Mouse (Mus musculus) G1E-ER4 (cell line): ENCODE measurements around the gene Ndufaf2. TPM values are rescaled to one million over a fixed set of nuclear protein-coding genes. Genes with fewer than 3 reads are reported as not detected.

Source experiments
- GATA1 ChIP-seq: IDR thresholded peaks from one replicate; pipeline ENCODE4 v1.8.0; 2012; ENCODE audit warnings: low read length, inconsistent platforms
- polyA plus RNA-seq: library from polyadenylated mRNA; stranded (reverse); fragments of >175 nt; gene quantifications from 2 replicates; pipeline ENCODE4 v1.2.3, GENCODE M21; 2012

Gene Ndufaf2
- polyA plus RNA-seq, 1 experiment, result 73.0 TPM

DNA sequence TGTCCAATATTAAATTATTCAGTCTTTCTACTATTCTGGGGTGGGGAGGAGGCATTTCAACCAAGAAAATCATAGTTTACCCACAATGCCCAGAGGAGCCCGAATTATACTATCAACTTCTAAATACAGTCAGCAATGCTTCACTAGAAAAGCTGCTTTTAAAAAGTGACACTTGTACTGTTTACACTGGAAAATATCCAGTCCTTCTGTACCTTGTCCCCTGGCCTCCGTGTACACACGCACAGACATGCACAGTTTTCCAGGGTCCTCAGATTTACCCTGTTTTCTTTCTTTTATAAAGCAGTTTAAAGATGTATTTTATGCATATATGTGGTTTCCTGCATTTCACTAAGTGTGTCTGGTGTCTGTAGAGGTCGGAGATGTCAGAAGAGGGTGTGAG lies 186.0 kb downstream of the Ndufaf2 start:
- TF ChIP-seq GATA1, result no peak

DNA sequence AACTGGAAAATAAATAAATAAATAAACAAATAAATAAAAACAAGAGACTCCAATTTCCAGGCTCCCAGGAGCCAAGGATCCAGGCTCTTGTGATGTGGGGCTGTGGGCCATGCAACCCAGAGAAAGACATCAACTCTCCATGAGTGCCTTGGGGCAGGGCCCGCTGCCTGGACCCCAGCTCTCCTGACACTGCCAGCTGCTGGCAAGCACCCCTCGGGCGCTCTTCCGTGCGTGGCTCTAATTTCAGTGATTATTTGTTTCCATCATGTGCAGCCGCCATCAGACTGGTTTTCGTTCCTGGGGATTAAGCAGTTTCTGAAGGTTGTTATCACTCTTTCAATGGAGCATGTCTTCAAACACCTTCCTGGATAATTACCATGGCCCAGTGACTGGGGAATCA lies 186.6 kb downstream of the Ndufaf2 start:
- TF ChIP-seq GATA1, result no peak

DNA sequence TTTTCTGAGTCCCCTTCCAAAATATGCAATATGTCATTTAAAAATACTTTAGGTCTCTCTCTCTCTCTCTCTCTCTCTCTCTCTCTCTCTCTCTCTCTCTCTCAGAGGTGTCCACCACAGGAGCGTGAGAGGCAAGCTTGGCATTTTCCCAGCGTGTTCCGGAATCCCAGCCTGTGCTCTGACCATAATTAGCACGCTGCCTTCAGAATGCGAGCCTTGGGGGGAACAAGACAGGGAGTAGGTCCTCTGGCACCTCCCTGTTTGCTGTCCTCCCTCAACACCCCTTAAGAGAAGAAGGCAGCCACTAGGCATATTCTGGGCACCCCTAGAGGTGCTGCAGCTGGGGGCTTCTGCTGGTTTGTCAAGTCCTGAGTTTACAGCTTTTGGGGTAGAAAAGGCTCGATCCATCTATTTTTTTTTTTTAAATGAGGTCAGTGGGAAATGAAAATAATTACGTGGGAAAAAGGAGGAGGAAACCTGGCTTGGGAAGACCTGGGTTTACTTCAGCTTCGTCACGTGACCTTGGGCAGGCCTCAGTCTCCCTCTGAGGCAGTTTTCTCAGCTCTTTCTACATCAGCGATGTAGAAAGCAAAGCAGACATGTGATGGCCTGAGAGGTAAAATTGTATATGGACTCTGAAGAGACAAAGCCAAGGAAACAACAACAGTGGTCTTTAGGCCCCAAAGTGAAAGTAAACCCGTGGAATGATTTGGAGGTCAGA lies 187.8 kb downstream of the Ndufaf2 start:
- TF ChIP-seq GATA1, result no peak

DNA sequence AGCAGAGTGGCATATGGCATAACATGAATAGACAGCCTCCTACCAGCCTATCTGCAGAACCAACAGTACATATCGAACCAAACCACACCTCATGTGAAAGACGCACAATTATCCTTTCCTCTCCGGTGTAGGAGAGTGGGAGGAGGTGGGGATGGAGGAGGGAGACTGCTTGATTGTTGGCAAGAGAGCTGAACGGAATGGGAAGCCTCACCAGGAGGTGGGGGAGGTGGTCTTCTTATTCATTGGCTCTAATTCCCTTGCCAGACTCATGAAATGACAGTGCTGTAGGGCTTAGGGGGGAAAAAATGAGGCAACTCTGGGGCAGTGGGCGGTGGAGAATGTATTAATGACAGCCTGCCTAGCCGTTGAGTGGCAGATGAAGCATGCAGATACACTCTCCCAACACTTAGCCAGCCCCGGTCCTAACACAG lies 188.4 kb downstream of the Ndufaf2 start:
- no peak for TF ChIP-seq GATA1

DNA sequence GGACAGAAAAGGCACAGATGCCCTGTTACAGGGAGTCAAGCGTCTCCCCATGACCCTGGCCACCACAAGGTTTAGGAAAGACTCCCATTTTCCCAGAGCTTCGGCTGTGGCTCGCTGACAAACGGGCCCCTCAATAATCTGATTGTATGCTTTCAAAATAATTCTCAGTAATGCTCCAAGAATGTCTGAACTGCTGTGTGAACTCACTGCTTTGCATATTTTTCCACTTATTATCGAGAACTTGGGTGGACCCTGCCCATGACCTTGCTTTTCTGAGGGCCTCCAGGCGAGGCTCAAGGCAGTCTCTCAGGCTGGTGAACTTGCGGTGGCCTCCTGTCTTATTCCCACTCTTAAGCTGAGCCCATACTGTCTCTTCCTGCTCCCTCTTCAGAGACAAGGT lies 193.8 kb downstream of the Ndufaf2 start:
- TF ChIP-seq GATA1, result no peak

DNA sequence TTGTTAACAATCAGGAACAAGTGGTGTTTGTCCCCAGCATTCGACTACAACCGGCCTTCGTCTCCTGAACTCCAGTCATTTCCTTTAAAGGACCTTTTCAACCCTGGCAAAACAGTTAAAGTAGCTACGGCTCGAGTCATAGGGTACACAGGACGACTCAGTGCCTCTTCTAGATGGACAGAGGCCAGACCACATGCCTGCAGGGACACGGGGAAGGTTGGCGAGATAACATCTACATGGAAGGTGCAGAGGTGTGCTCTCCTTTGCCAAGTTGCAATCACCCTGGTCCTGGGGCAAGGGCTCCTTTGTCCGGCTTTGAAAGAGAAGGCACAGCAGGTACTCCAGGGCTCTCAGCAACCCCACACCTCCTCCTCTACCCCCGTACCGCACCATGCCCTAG lies 195.0 kb downstream of the Ndufaf2 start:
- no peak for TF ChIP-seq GATA1

DNA sequence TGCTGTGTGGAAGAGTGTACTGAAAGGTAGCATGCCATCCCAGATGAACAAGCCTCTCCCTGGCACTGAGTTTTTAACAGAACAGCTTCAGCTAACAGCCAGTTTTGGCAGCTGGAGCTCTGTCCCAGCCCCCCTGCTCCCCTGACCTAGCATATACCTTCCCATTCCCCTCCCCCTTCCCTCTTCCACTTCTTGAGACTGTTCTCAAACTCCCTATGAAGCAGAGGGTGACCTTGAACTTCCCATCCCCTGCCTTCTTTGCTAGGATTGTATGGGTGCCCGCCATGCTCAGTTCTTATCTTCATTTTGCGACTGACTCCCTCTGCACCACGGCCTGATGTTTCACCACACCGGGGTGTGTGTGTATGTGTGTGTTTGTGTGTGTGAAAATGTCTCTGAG lies 195.7 kb downstream of the Ndufaf2 start:
- no peak for TF ChIP-seq GATA1

DNA sequence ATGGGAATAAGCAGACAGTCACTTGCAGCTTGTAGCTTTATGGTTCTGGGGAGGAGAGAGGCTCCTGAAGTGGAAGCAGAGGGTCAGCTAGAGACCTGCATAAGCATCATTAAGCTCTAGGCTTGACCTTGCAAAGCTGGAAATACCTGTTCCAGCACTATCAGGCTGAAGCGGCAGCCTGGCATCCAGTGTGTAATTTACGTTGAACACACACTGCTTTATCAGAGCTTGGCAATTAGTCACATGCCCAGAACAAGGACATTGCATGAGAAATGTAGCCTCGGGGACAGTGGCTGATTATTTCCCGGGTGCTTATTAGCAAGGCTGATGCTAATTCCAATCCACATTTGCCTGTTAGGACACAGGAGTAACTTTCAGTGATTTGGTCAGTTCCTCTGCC lies 196.5 kb downstream of the Ndufaf2 start:
- TF ChIP-seq GATA1, result no peak

DNA sequence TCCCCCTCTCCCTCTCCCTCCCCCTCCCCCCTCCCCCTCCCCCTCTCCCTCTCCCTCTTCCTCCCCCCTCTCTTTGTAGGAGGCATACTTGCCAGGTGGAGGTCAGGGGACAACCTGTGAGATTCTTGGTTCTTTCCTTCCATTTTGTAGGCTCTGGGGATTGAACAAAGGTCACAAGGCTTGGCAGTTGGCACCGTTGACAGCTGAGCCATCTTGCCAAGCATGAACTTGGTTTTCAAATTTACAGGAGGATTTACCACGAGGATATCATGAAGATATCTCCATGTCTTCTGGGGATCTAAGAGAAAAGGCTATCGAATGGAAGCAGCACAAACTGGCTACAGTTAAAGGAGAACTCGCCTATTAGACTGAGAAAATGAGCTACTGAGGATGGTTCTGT lies 196.9 kb downstream of the Ndufaf2 start:
- no peak for TF ChIP-seq GATA1

DNA sequence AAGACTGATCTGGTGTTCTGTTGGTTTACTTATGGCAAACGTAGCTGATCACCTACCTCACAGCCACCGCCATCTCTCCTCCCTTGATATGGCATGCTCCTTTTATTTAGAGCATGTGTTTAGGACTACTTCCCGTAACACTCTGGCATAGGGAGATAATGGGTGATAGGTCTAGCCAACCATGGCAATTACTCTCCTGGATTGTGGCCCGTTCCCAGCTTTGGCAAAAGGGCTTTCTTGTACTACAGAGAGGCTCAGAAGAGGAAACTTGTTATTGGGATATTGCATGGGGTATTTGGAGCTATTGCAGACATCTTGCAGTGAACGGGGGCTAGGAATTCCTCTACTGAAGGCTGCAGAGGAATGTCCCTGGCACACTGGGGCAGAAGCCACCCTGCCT lies 197.9 kb downstream of the Ndufaf2 start:
- TF ChIP-seq GATA1, result no peak

DNA sequence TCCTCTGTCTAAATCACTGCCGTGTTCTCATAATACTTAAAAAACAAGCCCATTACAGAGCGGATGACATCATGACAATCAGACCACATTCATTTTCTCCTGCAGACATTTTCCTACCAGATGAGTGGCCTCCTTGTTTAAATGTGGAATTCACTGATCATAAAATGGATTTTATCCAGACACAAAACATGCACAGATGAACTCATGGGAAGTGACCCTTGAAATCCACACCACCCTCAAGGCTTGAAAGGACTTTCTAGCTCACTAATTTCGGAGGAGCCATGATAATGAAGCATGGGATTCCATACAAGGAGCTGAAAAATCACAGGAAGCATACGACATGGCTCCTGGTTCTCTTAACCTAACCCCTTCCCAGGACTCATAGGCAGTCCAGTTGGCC lies 198.5 kb downstream of the Ndufaf2 start:
- no peak for TF ChIP-seq GATA1

DNA sequence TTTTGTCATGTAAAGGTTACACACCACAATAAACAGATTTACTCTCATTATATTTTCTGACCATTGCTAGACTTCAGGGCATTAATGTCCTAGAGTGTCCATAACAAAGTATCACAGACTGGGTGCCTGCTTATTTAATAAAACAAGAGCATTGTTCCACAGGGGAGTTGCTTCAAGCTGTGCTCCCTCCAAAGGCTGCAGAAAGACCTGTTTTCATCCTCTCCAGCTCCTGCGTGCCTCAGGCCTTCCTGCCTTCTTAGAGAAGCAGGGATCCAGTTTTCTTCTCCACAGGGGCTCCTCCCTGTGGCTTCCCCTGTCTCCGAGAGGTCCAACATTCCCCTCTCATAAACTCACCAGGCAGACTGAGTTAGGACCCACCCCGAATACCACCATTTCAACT lies 202.2 kb downstream of the Ndufaf2 start:
- TF ChIP-seq GATA1, result no peak

DNA sequence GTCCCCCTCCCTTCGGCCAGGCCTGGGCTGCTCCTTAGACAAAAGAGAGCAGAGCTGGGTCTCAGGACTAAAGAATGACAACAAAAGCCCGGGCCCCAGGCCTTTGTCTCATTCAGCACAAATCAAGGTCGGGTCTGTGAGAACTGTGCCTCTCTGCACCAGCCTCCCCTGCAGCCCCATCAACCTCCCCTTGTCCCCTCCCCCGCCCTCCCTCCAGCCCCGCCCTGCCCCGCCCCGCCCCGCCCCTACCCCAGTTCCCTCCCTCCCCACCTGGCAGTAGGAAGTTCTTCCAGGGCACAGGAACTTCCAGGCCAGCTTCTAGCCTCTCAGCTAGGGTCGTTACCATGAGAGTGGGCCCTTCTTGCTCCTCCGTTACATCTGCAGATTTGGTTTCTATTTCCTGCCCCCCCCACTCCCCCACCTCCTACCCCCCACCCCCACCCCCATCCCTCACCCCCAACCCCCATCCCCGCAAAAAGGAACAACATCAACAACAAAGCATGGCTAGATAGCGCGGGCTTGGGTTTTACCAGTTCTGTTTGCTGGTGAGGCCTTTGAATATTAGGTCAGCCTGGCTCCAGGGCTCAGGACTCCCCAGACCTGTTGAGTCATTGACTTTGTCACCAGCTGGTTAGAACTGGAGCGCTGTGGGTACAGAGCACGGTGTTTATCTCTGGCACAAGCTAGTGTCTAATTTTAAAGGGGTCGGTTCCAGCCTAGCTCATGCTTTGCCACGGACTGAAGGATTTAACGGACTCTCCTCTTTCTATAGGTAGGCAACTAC lies 202.9 kb downstream of the Ndufaf2 start:
- no peak for TF ChIP-seq GATA1

DNA sequence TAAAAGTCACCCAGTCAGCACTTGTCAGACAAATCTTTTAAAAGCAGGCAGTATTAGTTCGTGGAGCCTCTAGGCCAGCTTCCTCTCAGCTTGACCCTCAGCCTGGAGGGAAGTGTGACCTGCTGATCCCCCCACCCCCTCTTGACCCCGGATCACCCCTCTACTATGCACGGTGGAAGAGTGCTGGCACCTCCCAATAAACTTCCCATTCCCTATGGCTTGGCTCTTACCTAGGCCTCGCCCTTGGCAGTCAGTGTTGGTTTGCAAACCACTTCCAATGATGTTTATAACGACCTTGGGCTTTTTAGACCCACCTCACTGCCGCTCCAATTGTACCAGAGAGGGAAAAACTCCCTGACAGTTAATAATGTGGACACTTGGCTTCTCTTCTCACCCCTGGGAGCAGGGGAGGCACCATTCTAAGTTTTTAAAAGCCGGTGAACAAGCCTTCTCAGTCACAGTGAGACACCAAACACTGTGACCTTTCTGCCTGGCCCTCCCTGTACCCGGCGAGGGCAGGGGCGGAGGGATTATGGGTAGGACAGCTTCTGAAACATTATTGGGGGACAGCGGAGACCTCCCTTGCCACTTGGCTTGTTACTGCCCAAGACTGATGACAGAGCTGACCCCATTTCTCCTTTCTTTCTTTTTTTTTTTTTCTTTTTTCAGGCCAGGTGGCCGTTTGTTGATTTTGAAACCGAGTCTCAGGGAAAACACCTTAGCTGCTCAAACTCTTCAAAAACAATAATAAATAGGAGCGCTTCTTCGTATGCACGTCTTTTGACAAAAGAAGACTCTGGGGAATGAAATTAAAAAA lies 203.8 kb downstream of the Ndufaf2 start:
- no peak for TF ChIP-seq GATA1

DNA sequence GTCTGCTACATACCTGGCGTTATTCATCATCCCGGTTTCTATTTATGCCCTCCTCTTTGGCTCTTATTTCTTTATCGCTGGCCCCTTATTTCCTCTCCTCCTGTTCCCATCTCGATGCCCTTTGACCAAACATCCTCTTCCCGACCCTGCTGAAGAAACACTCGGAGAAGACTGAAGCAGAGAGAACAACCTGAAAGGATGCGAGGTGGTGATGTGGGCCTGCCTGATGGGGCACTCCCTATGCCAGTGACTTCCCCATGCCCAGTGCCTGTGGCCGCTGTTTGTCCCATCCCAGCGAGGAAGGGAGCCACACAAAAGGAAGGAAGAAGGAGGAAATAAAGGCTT lies 204.4 kb downstream of the Ndufaf2 start:
- TF ChIP-seq GATA1, result no peak

Other genes starting within 250 kb of the Ndufaf2 start
- gene Smim15, start 114.2 kb downstream of the Ndufaf2 start, polyA plus RNA-seq, result 4.3 and 5.5 TPM in 2 replicates
- 1.1 and 3.7 TPM in 2 replicates for gene Ercc8, start 108 bp upstream of the Ndufaf2 start, polyA plus RNA-seq
- 0.03 and 0.04 TPM in 2 replicates for gene Elovl7, start 55.8 kb upstream of the Ndufaf2 start, polyA plus RNA-seq
- 4.6 and 4.7 TPM in 2 replicates for gene Depdc1b, start 157.7 kb upstream of the Ndufaf2 start, polyA plus RNA-seq